Mouse (Mus musculus) B cell, adult 2 months (primary cell): ENCODE results near the gene Nbeal1.

ENCODE experiments used
- DNase-seq, 2 experiments: peaks; one replicate each; pipeline ENCODE4 v3.0.0; 2022

Nbeal1 gene

GRCm38 (mm10) chr1:60344670-60345069 is 164.3 kb downstream of the Nbeal1 start:
- DNase-seq: no peak

- DNase-seq: no peak
Observed at GRCm38 (mm10) chr1:60345712-60346111, 165.3 kb downstream of the Nbeal1 start.

- no peak for DNase-seq
Observed at GRCm38 (mm10) chr1:60352786-60353185, 172.4 kb downstream of the Nbeal1 start.

GRCm38 (mm10) chr1:60361626-60362025 is 181.2 kb downstream of the Nbeal1 start:
- no peak for DNase-seq

GRCm38 (mm10) chr1:60376556-60376955 is 196.2 kb downstream of the Nbeal1 start:
- no peak for DNase-seq

- DNase-seq: no peak
Observed at GRCm38 (mm10) chr1:60381910-60382309, 201.5 kb downstream of the Nbeal1 start.
